Mouse (Mus musculus) midbrain, embryonic 13.5 days (tissue): ENCODE measurements at regions not wholly inside any gene's neighbourhood (a gene's known extent, or its start where the extent isn't known, plus 50 kb on each side); places are given as distances from the start of the nearest gene placed in this dataset.
"Not testable (repeated sequence)": the region's sequence is repeated elsewhere in the genome, so short reads cannot be mapped to it uniquely, and the experiment has no call there.

Source experiments
- ATAC-seq: fragments of 200-750 bp; cut with Nextera tagmentation; 2 replicates; pipeline ENCODE4 v1.8.0; 2017; ENCODE audit warnings: mild to moderate bottlenecking, moderate TSS enrichment, moderate library complexity
- H3K27ac ChIP-seq: fragments of 300-500 bp; sonication (generic); 2 replicates; pipeline ENCODE4 v1.5.1; 2015; ENCODE audit warnings: inconsistent platforms, mild to moderate bottlenecking, moderate library complexity
- H3K27me3 ChIP-seq: fragments of 300-500 bp; sonication (generic); 2 replicates; pipeline ENCODE4 v1.6.1; 2015; ENCODE audit warnings: mild to moderate bottlenecking, inconsistent platforms
- H3K36me3 ChIP-seq: fragments of 300-500 bp; sonication (generic); 2 replicates; pipeline ENCODE4 v1.6.1; 2015; ENCODE audit warnings: mild to moderate bottlenecking, inconsistent platforms
- H3K4me1 ChIP-seq: fragments of 300-500 bp; sonication (generic); replicated peaks from 2 replicates; pipeline ENCODE4 v1.6.1; 2015; ENCODE audit warnings: inconsistent platforms
- H3K4me2 ChIP-seq: fragments of 300-500 bp; sonication (generic); replicated peaks from 2 replicates; pipeline ENCODE4 v1.6.1; 2015; ENCODE audit warnings: moderate library complexity, mild to moderate bottlenecking, inconsistent platforms
- H3K4me3 ChIP-seq: fragments of 300-500 bp; sonication (generic); replicated peaks from 2 replicates; pipeline ENCODE4 v1.5.1; 2015; ENCODE audit warnings: mild to moderate bottlenecking, inconsistent platforms
- H3K9ac ChIP-seq: fragments of 300-500 bp; sonication (generic); replicated peaks from 2 replicates; pipeline ENCODE4 v1.6.1; 2015; ENCODE audit warnings: mild to moderate bottlenecking, inconsistent platforms
- H3K9me3 ChIP-seq: fragments of 300-500 bp; sonication (generic); 2 replicates; pipeline ENCODE4 v1.6.1; 2016; ENCODE audit warnings: mild to moderate bottlenecking, inconsistent platforms
- WGBS: fragments of 180-500 bp; shearing (Covaris S2); methylation state at CpG from one replicate; pipeline ENCODE4 v1.1.7; 2015; 5-methylcytosine and 5-hydroxymethylcytosine counted together

DNA sequence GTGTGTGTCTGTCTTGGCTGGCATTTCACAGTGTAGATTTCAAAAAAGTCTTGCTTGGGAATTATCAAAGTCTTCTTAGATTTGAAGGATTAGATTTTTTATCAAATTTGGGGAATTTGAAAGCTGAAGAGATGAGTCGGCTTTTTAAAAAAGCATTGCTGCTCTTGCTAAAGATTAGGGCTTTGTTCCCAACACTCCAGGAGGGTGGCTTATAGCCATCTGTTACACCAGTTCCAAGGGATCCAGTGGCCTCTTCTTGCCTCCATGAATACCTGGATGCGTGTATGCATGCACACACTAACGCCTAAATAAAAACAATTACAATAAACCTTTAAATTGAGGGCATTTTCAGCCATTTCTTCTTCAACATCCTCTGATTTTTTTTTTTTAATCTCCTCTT, 144.5 kb upstream of the Mon1b start:
- no peak overlapping the region for H3K9ac ChIP-seq
- H3K4me2 ChIP-seq: no peak overlapping the region
- WGBS: 58% methylated on average over 3 of the region's 3 CpGs
- no peak overlapping the region for H3K4me3 ChIP-seq
- no peaks in the 10 kb centered on the region for H3K27me3 ChIP-seq
- no peaks in the 10 kb centered on the region; the same call in 1 of the 2 replicates for H3K4me1 ChIP-seq
- no peaks in the 10 kb centered on the region for H3K36me3 ChIP-seq
- ATAC-seq: no peak
- H3K9me3 ChIP-seq: no peaks in the 10 kb centered on the region
- no peak overlapping the region for H3K27ac ChIP-seq

- 84% methylated on average over 12 of the region's 12 CpGs for WGBS
These were observed 138.5 kb upstream of the Mon1b start for GRCm38 (mm10) chr8:113496896-113497295.

GRCm38 (mm10) chr8:113502671-113503070, 132.7 kb upstream of the Mon1b start:
- no peaks in the 10 kb centered on the region for H3K9me3 ChIP-seq
- no peak overlapping the region for H3K4me2 ChIP-seq
- no peaks in the 10 kb centered on the region for H3K36me3 ChIP-seq
- no peak overlapping the region for H3K27ac ChIP-seq
- H3K9ac ChIP-seq: no peak overlapping the region
- ATAC-seq: no peak
- H3K4me3 ChIP-seq: no peak overlapping the region
- WGBS: 61% methylated on average over 4 of the region's 4 CpGs
- no peaks in the 10 kb centered on the region for H3K4me1 ChIP-seq
- H3K27me3 ChIP-seq: no peaks in the 10 kb centered on the region

More at GRCm38 (mm10) chr8:113496896-113497295, 138.5 kb upstream of the Mon1b start:
- no peak overlapping the region for H3K4me2 ChIP-seq
- no peak overlapping the region for H3K9ac ChIP-seq
- H3K4me1 ChIP-seq: no peaks in the 10 kb centered on the region
- H3K4me3 ChIP-seq: no peak overlapping the region
- H3K27ac ChIP-seq: no peak overlapping the region
- no peak for ATAC-seq
- H3K9me3 ChIP-seq: no peaks in the 10 kb centered on the region
- no peaks in the 10 kb centered on the region for H3K27me3 ChIP-seq
- no peaks in the 10 kb centered on the region for H3K36me3 ChIP-seq

DNA sequence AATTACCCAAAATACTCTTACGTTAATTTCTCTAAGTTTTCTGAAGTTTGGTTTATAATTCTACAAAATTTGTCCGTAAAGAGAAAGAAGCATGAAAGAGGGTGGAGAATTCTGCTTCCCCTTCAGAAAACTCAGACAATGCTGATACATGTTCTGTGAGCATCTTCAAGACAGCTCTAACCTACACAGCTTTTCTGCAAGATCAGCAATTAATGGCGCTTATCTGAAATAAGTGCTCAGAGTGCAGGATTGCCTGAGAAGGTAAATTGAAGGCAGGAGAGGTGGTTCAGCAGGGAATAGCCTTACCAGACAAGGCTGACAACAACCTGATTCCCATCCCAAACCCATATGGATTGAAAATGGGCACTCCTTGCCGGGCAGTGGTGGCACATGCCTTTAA, 122.5 kb upstream of the Mon1b start:
- Histone ChIP-seq H3K4me3 (no peak overlapping the region), H3K4me1 (0 out of 2 replicates have a peak, but pooled peaks cover 3% of the 10 kb centered on the region), H3K27me3 (no peaks in the 10 kb centered on the region), H3K27ac (no peak overlapping the region), H3K36me3 (no peaks in the 10 kb centered on the region), H3K4me2 (no peak overlapping the region), H3K9me3 (no peaks in the 10 kb centered on the region), H3K9ac (no peak overlapping the region)
- no peak for ATAC-seq
- WGBS: 93% methylated on average over 4 of the region's 4 CpGs

DNA sequence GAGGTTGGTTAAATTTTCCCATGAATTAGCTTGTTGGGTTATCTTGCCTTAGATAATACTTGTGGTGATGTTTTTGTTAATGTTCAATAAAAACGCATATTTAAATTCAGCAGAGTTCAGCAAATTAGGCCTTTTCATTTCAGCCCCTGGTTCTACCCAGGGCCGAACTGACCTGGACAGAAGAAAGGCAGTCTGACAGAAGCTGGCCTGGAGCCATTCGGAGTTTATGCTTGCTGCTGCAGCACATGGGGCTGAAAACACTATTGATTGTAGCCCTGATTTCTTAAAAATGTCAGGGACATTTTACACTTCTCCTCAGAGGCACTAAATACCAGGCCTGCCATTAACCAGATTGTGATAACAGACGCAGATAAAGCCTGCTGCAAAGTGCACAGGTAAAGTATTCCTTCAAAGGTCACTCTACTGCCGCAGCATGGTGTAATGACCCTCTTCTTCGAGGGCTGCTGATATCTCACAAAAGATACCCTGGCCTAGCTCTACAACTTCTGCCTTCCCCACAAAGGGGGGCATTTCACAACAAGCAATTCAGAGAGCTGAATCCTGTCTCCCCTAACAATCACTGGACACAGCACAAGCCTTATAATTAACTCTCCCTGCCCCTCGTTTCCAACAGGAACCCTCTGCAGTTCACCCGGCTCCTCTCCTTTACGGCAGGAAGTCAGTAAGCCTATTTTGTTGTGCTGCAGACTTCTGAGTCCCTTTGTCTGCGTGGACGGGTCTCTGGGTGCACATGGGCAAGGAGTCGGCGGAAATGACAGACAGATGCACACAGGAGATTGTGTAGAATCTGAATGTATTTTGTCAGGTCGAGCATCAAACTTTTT, 121.3 kb upstream of the Mon1b start:
- H3K4me3 ChIP-seq: no peak overlapping the region
- 0 out of 2 replicates have a peak, but pooled peaks cover 3% of the 10 kb centered on the region for H3K4me1 ChIP-seq
- H3K27me3 ChIP-seq: no peaks in the 10 kb centered on the region
- H3K36me3 ChIP-seq: no peaks in the 10 kb centered on the region
- 61% methylated on average over 14 of the region's 14 CpGs for WGBS
- H3K9ac ChIP-seq: no peak overlapping the region
- no peaks in the 10 kb centered on the region for H3K9me3 ChIP-seq
- H3K27ac ChIP-seq: no peak overlapping the region
- no peak overlapping the region for H3K4me2 ChIP-seq
- no peak for ATAC-seq

DNA sequence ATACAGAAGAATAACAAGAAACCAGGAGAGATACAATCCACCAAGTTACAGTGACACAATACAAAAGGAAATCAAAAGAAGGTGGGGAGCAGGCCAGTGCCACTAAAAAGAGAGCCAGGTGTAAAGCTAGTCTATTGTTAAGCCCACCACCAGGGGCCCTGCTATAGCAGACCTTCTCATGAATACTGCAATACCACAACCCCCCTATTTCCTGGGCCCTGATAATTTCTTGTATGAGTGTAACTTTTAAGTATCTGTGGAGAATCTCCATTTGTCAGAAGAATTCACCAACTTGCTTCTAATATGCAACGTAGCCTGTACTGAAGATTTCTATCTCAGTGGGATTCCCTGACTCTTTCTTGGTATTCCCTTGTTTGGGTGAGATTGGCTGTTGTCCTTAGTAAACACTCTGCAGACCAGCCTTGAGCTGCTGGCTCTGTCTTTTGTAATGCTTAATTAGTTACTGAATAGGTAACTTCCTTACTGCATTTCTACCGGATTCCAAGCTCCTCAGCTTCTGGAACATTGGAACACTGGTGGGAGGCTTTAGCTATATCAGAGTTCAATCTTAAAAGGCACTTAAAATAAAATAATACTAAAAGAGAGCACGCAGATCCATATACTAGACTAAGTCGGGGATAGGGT, 120.5 kb upstream of the Mon1b start:
- not testable (repeated sequence) for H3K9me3 ChIP-seq, H3K9ac ChIP-seq
- 62% methylated on average over 4 of the region's 4 CpGs for WGBS

DNA sequence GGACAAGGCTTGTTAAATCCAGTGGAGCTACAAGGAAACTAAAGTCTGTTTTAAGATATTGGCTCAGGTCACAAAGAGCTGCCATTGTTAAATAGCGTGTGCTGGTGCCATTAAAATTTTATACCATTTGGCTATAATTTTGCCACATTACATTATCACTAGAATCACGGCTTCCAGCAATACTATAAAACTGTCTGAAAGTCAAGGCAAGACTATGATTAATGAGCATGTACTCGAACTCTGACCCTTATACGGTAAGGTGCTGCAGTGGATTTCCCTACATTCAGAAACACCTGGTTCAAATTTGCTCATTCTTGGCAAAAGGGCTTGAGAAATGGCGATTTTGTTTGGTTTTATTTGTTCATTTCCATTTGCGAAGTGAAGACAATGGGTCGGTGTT, 119.2 kb upstream of the Mon1b start:
- Histone ChIP-seq H3K27ac (no peak overlapping the region), H3K4me3 (no peak overlapping the region), H3K9ac (no peak overlapping the region), H3K27me3 (no peaks in the 10 kb centered on the region), H3K4me2 (no peak overlapping the region), H3K36me3 (no peaks in the 10 kb centered on the region), H3K4me1 (0 out of 2 replicates have a peak, but pooled peaks cover 3% of the 10 kb centered on the region), H3K9me3 (no peaks in the 10 kb centered on the region)
- ATAC-seq: no peak
- 93% methylated on average over 7 of the region's 7 CpGs for WGBS

More for the DNA sequence above, 120.5 kb upstream of the Mon1b start:
- H3K27ac ChIP-seq, H3K4me3 ChIP-seq, ATAC-seq, H3K4me2 ChIP-seq, H3K27me3 ChIP-seq, H3K36me3 ChIP-seq, H3K4me1 ChIP-seq: not testable (repeated sequence)

- H3K9ac ChIP-seq: no peak overlapping the region
- no peaks in the 10 kb centered on the region for H3K27me3 ChIP-seq
- H3K4me3 ChIP-seq: no peak overlapping the region
- no peaks in the 10 kb centered on the region for H3K36me3 ChIP-seq
- H3K9me3 ChIP-seq: no peaks in the 10 kb centered on the region
- H3K4me2 ChIP-seq: no peak overlapping the region
- 0 out of 2 replicates have a peak, but pooled peaks cover 3% of the 10 kb centered on the region for H3K4me1 ChIP-seq
- WGBS: 83% methylated on average over 1 of the region's 1 CpGs
- ATAC-seq: no peak
- H3K27ac ChIP-seq: no peak overlapping the region
These were observed 117.5 kb upstream of the Mon1b start for GRCm38 (mm10) chr8:113517912-113518311.

- H3K4me3 ChIP-seq: no peak overlapping the region
- no peaks in the 10 kb centered on the region for H3K27me3 ChIP-seq
- ATAC-seq: no peak
- no peak overlapping the region for H3K4me2 ChIP-seq
- no peaks in the 10 kb centered on the region for H3K36me3 ChIP-seq
- no peak overlapping the region for H3K9ac ChIP-seq
- no peaks in the 10 kb centered on the region for H3K9me3 ChIP-seq
- 93% methylated on average over 1 of the region's 1 CpGs for WGBS
- H3K27ac ChIP-seq: no peak overlapping the region
- H3K4me1 ChIP-seq: no peaks in the 10 kb centered on the region
These were observed 111.8 kb upstream of the Mon1b start for GRCm38 (mm10) chr8:113523561-113523960.

- no peaks in the 10 kb centered on the region for H3K9me3 ChIP-seq
- WGBS: 67% methylated on average over 10 of the region's 10 CpGs
These were observed 104.2 kb upstream of the Mon1b start for GRCm38 (mm10) chr8:113531116-113531665.

DNA sequence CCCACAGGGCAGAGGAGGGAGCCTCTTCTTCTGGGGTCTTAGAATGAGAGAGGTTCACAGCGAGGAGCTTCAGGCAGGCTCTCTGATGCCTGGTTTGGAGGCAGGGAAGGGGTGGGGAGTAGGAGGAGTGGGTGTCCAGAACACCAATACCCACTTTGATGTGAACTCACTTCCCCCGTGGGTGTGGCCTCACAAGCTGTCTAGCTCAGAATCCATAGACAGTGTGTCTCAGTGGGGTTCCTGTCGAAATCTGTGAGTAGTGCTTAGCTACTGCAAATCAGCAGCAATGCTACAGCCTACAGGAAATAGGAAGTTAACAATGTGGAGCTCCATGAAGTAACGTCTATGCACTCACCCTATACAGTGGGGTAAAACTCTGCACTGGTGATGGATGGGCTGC, 102.5 kb upstream of the Mon1b start:
- Histone ChIP-seq H3K9me3 (no peaks in the 10 kb centered on the region), H3K27me3 (0 out of 2 replicates have a peak, but pooled peaks cover 3% of the 10 kb centered on the region), H3K4me2 (no peak overlapping the region), H3K4me1 (no peaks in the 10 kb centered on the region), H3K9ac (no peak overlapping the region), H3K36me3 (no peaks in the 10 kb centered on the region), H3K27ac (no peak overlapping the region), H3K4me3 (no peak overlapping the region)
- ATAC-seq: no peak
- WGBS: 65% methylated on average over 4 of the region's 4 CpGs

More at GRCm38 (mm10) chr8:113531116-113531665, 104.2 kb upstream of the Mon1b start:
- no peaks in the 10 kb centered on the region for H3K4me1 ChIP-seq
- H3K4me3 ChIP-seq: no peak overlapping the region
- no peaks in the 10 kb centered on the region for H3K36me3 ChIP-seq
- no peak overlapping the region for H3K27ac ChIP-seq
- no peak overlapping the region for H3K9ac ChIP-seq
- no peak overlapping the region for H3K4me2 ChIP-seq
- no peak for ATAC-seq
- 0 out of 2 replicates have a peak, but pooled peaks cover 3% of the 10 kb centered on the region for H3K27me3 ChIP-seq

GRCm38 (mm10) chr8:113541437-113541836, 94.0 kb upstream of the Mon1b start:
- Histone ChIP-seq H3K9ac (no peak overlapping the region), H3K27me3 (no peaks in the 10 kb centered on the region), H3K4me1 (no peaks in the 10 kb centered on the region), H3K27ac (no peak overlapping the region), H3K4me3 (no peak overlapping the region), H3K4me2 (no peak overlapping the region), H3K9me3 (no peaks in the 10 kb centered on the region), H3K36me3 (no peaks in the 10 kb centered on the region)
- WGBS: 87% methylated on average over 6 of the region's 6 CpGs
- no peak for ATAC-seq
